Mouse (Mus musculus) olfactory bulb, adult 2 months (tissue): ENCODE measurements at regions not wholly inside any gene's neighbourhood (a gene's known extent, or its start where the extent isn't known, plus 50 kb on each side); places are given as distances from the start of the nearest gene placed in this dataset.

Experiments used
- CTCF ChIP-seq: fragments of 200-500 bp; IDR thresholded peaks from 2 replicates; pipeline ENCODE4 v1.5.1; 2012; ENCODE audit warnings: low read depth, mild to moderate bottlenecking, low read length, moderate library complexity; ENCODE audit not compliant: insufficient read depth
- POLR2A ChIP-seq: fragments of 200-500 bp; IDR thresholded peaks from 2 replicates; pipeline ENCODE4 v1.6.1; 2012; ENCODE audit warnings: mild to moderate bottlenecking, low read depth, low read length, moderate library complexity; ENCODE audit not compliant: insufficient read depth

- TF ChIP-seq CTCF (no peak), POLR2A (no peak)
Measured at GRCm38 (mm10) chr5:111561301-111561700, 144.1 kb downstream of the Mn1 start.
